Comparison of ENCODE assay signal across 15 mouse cellular contexts in the genomic region with DNA sequence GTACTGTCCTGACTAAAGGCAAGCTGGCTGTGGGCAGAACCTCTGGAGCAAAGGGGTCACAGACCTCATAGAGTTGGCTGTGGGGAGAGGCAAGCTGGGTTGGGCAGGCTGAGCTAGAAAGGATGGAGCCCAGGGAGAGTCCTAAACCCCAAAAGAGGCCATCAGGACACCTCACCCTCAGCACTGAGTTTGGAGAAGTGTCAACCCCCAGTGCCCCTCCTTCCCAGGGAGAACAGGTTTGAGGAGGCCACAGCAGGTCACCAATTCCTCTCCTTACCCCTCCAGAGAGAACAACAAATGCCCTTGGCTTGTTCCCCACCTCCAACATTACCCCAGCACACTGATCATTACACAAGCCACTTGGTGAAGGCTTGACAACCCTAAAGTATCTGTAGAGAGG.
DNase-seq lines count a peak whose midpoint lies in the region; ATAC-seq and TF ChIP-seq lines count a peak whose summit lies in the region.
"Had no signal": no experiment of that assay in that cellular context is flagged by ENCODE, and none has a peak within 500 bp of the region (broad histone marks: within the 10 kb centered on the region; RNA-seq: fewer than 3 reads in every experiment).

No protein-coding gene starts in this region.

- H3K4me1 ChIP-seq in lung, embryonic 15.5 days, result peaks cover 89% of the 10 kb centered on the region

- H3K4me2 ChIP-seq in lung, embryonic 15.5 days, result peak overlapping the region; percentile 78
- H3K4me2 ChIP-seq in myocyte (ENCODE audit: low read depth), result peak overlapping the region; percentile 86
- H3K4me2 ChIP-seq: forebrain, embryonic 15.5 days; midbrain, embryonic 13.5 days had no signal

- H3K4me3 ChIP-seq in gastrocnemius, adult 2 months, result peak overlapping the region; percentile 81
- H3K4me3 ChIP-seq in lung, embryonic 15.5 days, result no peak overlapping the region
- H3K4me3 ChIP-seq in myocyte, result no peak overlapping the region
- H3K4me3 ChIP-seq: forebrain, embryonic 15.5 days; midbrain, embryonic 13.5 days had no signal

- H3K27ac ChIP-seq in gastrocnemius, adult 2 months, result peak overlapping the region; percentile 86
- H3K27ac ChIP-seq in lung, embryonic 15.5 days, result 0 out of 2 replicates have a peak overlapping the region, but pooled peaks have one; percentile 25
- H3K27ac ChIP-seq: forebrain, embryonic 15.5 days; midbrain, embryonic 13.5 days had no signal

- no peak for DNase-seq in gastrocnemius, adult 2 months
- DNase-seq in gastrocnemius, adult 8-10 months (ENCODE audit: low spot score in 2 of 2), result no peak
- DNase-seq in kidney, adult 18-20 months, result peak; percentile 60
- DNase-seq in kidney, postnatal 4 days, result no peak
- no peak for DNase-seq in lung, postnatal 25 days (ENCODE audit: low spot score)
- DNase-seq: cerebellum, adult 8-10 months; gastrocnemius, postnatal 10 days; right cerebral cortex, postnatal 4 days; thymus, postnatal 14 days had no signal

- no peaks in the 10 kb centered on the region for H3K9me3 ChIP-seq in lung, embryonic 15.5 days
- H3K9me3 ChIP-seq: forebrain, embryonic 15.5 days; midbrain, embryonic 13.5 days had no signal

- no peaks in the 10 kb centered on the region for H3K27me3 ChIP-seq in lung, embryonic 15.5 days
- no peaks in the 10 kb centered on the region for H3K27me3 ChIP-seq in myocyte (ENCODE audit: control insufficient read depth, insufficient read depth, insufficient read length)
- H3K27me3 ChIP-seq: Patski had no signal

- H3K79me2 ChIP-seq in myocyte (ENCODE audit: control insufficient read depth, insufficient read depth), result peaks cover 76% of the 10 kb centered on the region

- intact Hi-C loops in gastrocnemius, adult 2 months (cut with DNase I), result loop anchor here (2.0 kb wide), 1 partner anchor 41 kb away; no protein-coding TSS in a partner anchor

- no peak overlapping the region for H3K9ac ChIP-seq in lung, embryonic 15.5 days
- H3K9ac ChIP-seq: forebrain, embryonic 15.5 days; midbrain, embryonic 13.5 days had no signal

- no peak for TF ChIP-seq CTCF in gastrocnemius, adult 2 months (IDR thresholded peaks at IDR 0.05)

- no peaks in the 10 kb centered on the region for H3K36me3 ChIP-seq in lung, embryonic 15.5 days
- no peaks in the 10 kb centered on the region for H3K36me3 ChIP-seq in myocyte (ENCODE audit: control insufficient read depth, insufficient read depth)
- H3K36me3 ChIP-seq: forebrain, embryonic 15.5 days; midbrain, embryonic 13.5 days had no signal

- TF ChIP-seq POLR2A in myocyte (IDR thresholded peaks at IDR 0.05; ENCODE audit: insufficient read length, low read depth), result no peak

- no peak overlapping the region for H3ac ChIP-seq in myocyte (ENCODE audit: control insufficient read depth, insufficient read length)

- no peak for ATAC-seq in lung, embryonic 15.5 days (ENCODE audit: borderline replicate concordance, extremely low read depth, low FRiP score, low TSS enrichment)
- no peak for ATAC-seq in CD4-positive, CD25-positive, alpha-beta regulatory T cell, adult 4 months
- ATAC-seq: forebrain, embryonic 15.5 days; midbrain, embryonic 13.5 days; Patski had no signal

TF ChIP-seq in myocyte, 11 proteins besides CTCF, POLR2A, EP300 and RAD21:
- no peak for TF ChIP-seq CEBPB (IDR thresholded peaks at IDR 0.05; ENCODE audit: insufficient read depth, poor library complexity, severe bottlenecking)
- no peak for TF ChIP-seq USF1 (IDR thresholded peaks at IDR 0.05; ENCODE audit: low read depth)
- TF ChIP-seq MYOD1 (IDR thresholded peaks at IDR 0.05; ENCODE audit: control insufficient read depth in 1 of 3, insufficient read length in 2 of 3, low read depth in 2 of 3), result no peak
- TF ChIP-seq SRF (IDR thresholded peaks at IDR 0.05; ENCODE audit: control insufficient read depth, insufficient read length, low read depth), result no peak
- TF ChIP-seq POLR2AphosphoS2 (IDR thresholded peaks at IDR 0.05; ENCODE audit: insufficient read length, low read depth), result no peak
- no peak for TF ChIP-seq MAX (IDR thresholded peaks at IDR 0.05; ENCODE audit: low read depth)
- TF ChIP-seq MYOG (IDR thresholded peaks at IDR 0.05; ENCODE audit: control insufficient read depth in 1 of 3, insufficient read depth in 1 of 3, insufficient read length in 2 of 3, low read depth in 2 of 3), result no peak
- no peak for TF ChIP-seq TCF12 (IDR thresholded peaks at IDR 0.05; ENCODE audit: insufficient read depth, poor library complexity, severe bottlenecking)
- no peak for TF ChIP-seq E2F4 (IDR thresholded peaks at IDR 0.05; ENCODE audit: insufficient read depth)
- TF ChIP-seq REST (IDR thresholded peaks at IDR 0.05; ENCODE audit: insufficient read depth, insufficient read length), result no peak
- TF ChIP-seq TCF3 (IDR thresholded peaks at IDR 0.05; ENCODE audit: insufficient read length, low read depth), result no peak
